ENCODE assay signal across 8 mouse cellular contexts in genomic region chr6:138421191-138421613, GRCm38 (mm10).
DNase-seq lines count a peak whose midpoint lies in the region; ATAC-seq lines count a peak whose summit lies in the region.

No protein-coding gene starts in this region.

- no peak overlapping the region for H3K9ac ChIP-seq in embryonic facial prominence, embryonic 15.5 days
- H3K9ac ChIP-seq in intestine, embryonic 16.5 days (ENCODE audit: low read depth, low read length) = peak overlapping the region; percentile 49
- H3K9ac ChIP-seq in neural tube, embryonic 14.5 days (replicated peaks; ENCODE audit: low read depth, low read length) = peak overlapping the region; percentile 25

- peaks cover 26% of the 10 kb centered on the region for H3K27me3 ChIP-seq in embryonic facial prominence, embryonic 15.5 days
- peaks cover 2% of the 10 kb centered on the region; the same call in 1 of the 2 replicates for H3K27me3 ChIP-seq in intestine, embryonic 16.5 days (replicated peaks; ENCODE audit: control insufficient read depth, insufficient read depth, low read length)
- no peaks in the 10 kb centered on the region for H3K27me3 ChIP-seq in neural tube, embryonic 14.5 days (ENCODE audit: control insufficient read depth, insufficient read depth, low read length)

- H3K27ac ChIP-seq in embryonic facial prominence, embryonic 15.5 days (replicated peaks) = no peak overlapping the region
- H3K27ac ChIP-seq in intestine, embryonic 16.5 days (ENCODE audit: low read length) = no peak overlapping the region
- H3K27ac ChIP-seq in neural tube, embryonic 14.5 days (ENCODE audit: low read depth, low read length) = peak overlapping the region; percentile 57

- H3K4me1 ChIP-seq in embryonic facial prominence, embryonic 15.5 days = peaks cover 18% of the 10 kb centered on the region
- H3K4me1 ChIP-seq in intestine, embryonic 16.5 days (ENCODE audit: control insufficient read depth, insufficient read depth, low read length) = peaks cover 17% of the 10 kb centered on the region
- peaks cover 10% of the 10 kb centered on the region for H3K4me1 ChIP-seq in neural tube, embryonic 14.5 days (ENCODE audit: control insufficient read depth, insufficient read depth, low read length)

- peak overlapping the region; percentile 62 for H3K4me2 ChIP-seq in embryonic facial prominence, embryonic 15.5 days (replicated peaks)
- peak overlapping the region; percentile 66 for H3K4me2 ChIP-seq in intestine, embryonic 16.5 days (ENCODE audit: low read depth, low read length)
- H3K4me2 ChIP-seq in neural tube, embryonic 14.5 days (ENCODE audit: low read depth, low read length) = peak overlapping the region; percentile 75

- H3K4me3 ChIP-seq in embryonic facial prominence, embryonic 15.5 days (replicated peaks) = peak overlapping the region; percentile 39
- peak overlapping the region; percentile 50 for H3K4me3 ChIP-seq in intestine, embryonic 16.5 days (ENCODE audit: low read length)
- peak overlapping the region; percentile 42 for H3K4me3 ChIP-seq in neural tube, embryonic 14.5 days (ENCODE audit: low read depth, low read length)

- H3K9me3 ChIP-seq in embryonic facial prominence, embryonic 15.5 days (replicated peaks) = no peaks in the 10 kb centered on the region
- H3K9me3 ChIP-seq in intestine, embryonic 16.5 days (ENCODE audit: control insufficient read depth, low read length) = no peaks in the 10 kb centered on the region
- H3K9me3 ChIP-seq in neural tube, embryonic 14.5 days (ENCODE audit: control insufficient read depth, low read length) = no peaks in the 10 kb centered on the region

- 2% methylated on average over 14 of the region's 14 CpGs for WGBS in embryonic facial prominence, embryonic 15.5 days
- WGBS in intestine, embryonic 16.5 days = 7% methylated on average over 14 of the region's 14 CpGs
- WGBS in neural tube, embryonic 14.5 days = under 1% methylated on average over 14 of the region's 14 CpGs

- H3K36me3 ChIP-seq in embryonic facial prominence, embryonic 15.5 days = no peaks in the 10 kb centered on the region
- H3K36me3 ChIP-seq in intestine, embryonic 16.5 days (ENCODE audit: control insufficient read depth, insufficient read depth, low read length) = no peaks in the 10 kb centered on the region
- H3K36me3 ChIP-seq in neural tube, embryonic 14.5 days (ENCODE audit: control insufficient read depth, insufficient read depth, low read length) = no peaks in the 10 kb centered on the region

- DNase-seq in layer of hippocampus, adult 11-12 months (ENCODE audit: low spot score) = peak; percentile 47
- no peak for DNase-seq in layer of hippocampus, adult 9-10 months (ENCODE audit: low spot score)
- DNase-seq in yolk sac, embryonic 10.5 days (ENCODE audit: low spot score) = no peak
- no peak for DNase-seq in cerebellum, adult 18-20 months
- DNase-seq in urinary bladder, postnatal 10 days (ENCODE audit: low spot score) = no peak

- peak; percentile 47; the same call in 1 of the 2 replicates for ATAC-seq in embryonic facial prominence, embryonic 15.5 days (ENCODE audit: insufficient number of reproducible peaks, low FRiP score, low TSS enrichment, low read depth)
- no peak for ATAC-seq in intestine, embryonic 16.5 days
- peak; percentile 38 for ATAC-seq in neural tube, embryonic 14.5 days (ENCODE audit: low read depth)
